Mouse (Mus musculus) splenic B cell, adult 2 months (primary cell): ENCODE results near the gene Trove2.
"Not testable (repeated sequence)": the region's sequence is repeated elsewhere in the genome, so short reads cannot be mapped to it uniquely, and the experiment has no call there.

Experiments
- DNase-seq: peaks from one replicate; pipeline ENCODE4 v3.0.0-alpha.2; 2011; ENCODE audit warnings: low read depth, low spot score
- H3K27me3 ChIP-seq: 2 replicates; pipeline ENCODE4 v1.6.1; 2012; ENCODE audit warnings: mild to moderate bottlenecking, low read length, moderate library complexity, mixed read lengths; ENCODE audit not compliant: control insufficient read depth, poor library complexity, insufficient read depth, severe bottlenecking
- H3K36me3 ChIP-seq: 2 replicates; pipeline ENCODE4 v1.6.1; 2012; ENCODE audit warnings: mild to moderate bottlenecking, low read length, moderate library complexity, mixed read lengths; ENCODE audit not compliant: control insufficient read depth, poor library complexity, insufficient read depth, severe bottlenecking

Trove2 gene

DNA sequence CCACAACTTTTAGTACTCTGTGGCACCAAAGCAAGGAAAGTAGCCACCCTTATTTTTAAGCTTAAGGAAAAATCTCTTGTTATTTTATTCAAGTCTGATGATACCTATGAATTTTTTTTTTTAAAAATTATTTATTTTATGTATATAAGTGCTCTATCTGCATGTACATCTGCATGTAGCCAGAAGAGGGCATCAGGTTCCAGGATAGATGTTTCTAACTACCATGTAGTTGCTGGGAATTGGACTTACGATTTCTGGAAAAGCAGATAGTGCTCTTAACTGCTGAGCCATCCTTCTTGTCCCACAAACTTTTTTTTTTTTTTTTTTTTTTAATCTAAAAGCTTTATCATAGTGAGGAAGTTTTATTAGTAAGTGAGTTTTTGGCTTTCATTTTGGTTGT is 12.4 kb downstream of the Trove2 start:
- DNase-seq: no peak
- no peaks in the 10 kb centered on the region for H3K27me3 ChIP-seq
- no peaks in the 10 kb centered on the region for H3K36me3 ChIP-seq

DNA sequence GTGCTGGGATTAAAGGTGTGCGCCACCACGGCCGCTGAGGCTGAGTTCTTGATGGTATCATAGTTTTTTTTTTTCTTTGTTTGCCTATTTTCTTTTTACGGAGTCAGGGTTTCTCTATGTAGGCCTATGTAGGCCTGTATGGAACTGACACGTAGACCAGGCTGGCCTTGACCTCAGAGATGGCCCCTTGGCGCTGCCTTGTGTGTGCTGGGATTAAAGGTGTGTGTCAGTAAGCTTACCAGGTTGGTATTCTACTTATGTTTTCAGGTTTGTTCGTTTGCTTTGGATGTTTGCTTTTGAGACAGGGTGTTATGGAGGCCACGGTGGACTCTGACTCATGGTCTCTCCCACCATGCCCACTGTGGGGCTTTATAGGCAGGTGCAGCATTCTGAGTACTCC is 14.7 kb downstream of the Trove2 start:
- Histone ChIP-seq H3K27me3 (no peaks in the 10 kb centered on the region), H3K36me3 (no peaks in the 10 kb centered on the region)
- DNase-seq: no peak

DNA sequence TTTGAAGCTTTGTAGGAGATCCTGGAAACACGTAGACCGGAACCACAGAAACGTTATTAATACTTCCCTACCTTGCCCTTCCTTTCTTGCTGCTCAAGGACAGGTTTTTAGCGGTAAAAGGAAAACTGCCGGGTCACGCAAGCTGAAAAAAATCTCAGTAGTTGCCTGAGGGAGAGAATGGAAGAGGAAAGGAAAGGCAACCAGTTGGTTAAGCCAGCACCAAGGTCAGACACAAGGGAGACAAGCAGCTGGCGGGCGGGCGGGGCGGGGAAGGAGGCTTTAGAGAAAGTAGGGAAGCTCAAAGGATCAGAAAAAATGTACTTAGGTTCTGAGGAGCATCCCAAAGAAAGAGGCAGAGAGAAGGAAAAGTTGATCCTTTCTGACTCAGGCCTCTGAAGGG is 31.0 kb downstream of the Trove2 start:
- Histone ChIP-seq H3K27me3 (no peaks in the 10 kb centered on the region), H3K36me3 (peaks cover 12% of the 10 kb centered on the region; the same call in 1 of the 2 replicates)
- no peak for DNase-seq

DNA sequence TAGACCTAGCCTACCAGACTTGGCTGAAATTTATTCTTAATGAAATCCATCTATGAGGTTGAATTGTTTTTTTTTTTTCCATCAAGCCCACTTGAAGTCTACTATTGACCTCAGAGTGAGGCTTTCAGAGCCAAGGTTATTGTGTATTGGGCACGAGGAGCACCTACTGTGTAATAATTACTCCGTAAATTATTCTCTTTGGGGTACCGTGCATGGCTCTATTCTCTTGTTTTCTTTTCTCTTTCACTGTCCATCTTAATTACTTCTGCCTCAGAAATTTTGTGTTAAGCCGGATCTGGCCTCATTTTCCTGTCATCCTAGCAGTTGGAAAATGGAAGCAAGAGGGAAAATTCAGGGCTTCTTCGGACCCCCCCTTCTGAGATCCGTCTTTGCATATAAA is 34.7 kb downstream of the Trove2 start:
- no peaks in the 10 kb centered on the region for H3K27me3 ChIP-seq
- no peak for DNase-seq

DNA sequence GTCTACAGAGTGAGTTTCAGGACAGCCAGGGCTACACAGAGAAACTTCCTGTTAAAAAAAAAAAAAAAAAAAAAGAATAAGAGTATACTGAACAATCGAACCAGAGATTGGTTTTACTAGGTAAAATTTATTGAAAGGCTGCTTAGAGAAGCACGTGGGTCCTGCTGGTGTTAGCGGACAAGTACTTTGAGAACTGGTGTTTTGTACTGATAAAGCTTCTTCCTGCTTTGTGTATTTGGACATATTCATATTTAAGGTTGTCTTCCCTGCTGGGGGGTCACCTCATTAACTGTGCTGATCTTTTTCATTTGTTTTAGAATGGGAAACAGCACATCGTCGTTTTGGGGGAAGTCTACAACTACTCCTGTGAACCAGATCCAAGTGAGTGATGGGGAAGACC is 35.5 kb downstream of the Trove2 start:
- no peaks in the 10 kb centered on the region for H3K27me3 ChIP-seq
- peaks cover 9% of the 10 kb centered on the region; the same call in 1 of the 2 replicates for H3K36me3 ChIP-seq
- DNase-seq: no peak

More for the DNA sequence above, 34.7 kb downstream of the Trove2 start:
- peaks cover 12% of the 10 kb centered on the region; the same call in 1 of the 2 replicates for H3K36me3 ChIP-seq

DNA sequence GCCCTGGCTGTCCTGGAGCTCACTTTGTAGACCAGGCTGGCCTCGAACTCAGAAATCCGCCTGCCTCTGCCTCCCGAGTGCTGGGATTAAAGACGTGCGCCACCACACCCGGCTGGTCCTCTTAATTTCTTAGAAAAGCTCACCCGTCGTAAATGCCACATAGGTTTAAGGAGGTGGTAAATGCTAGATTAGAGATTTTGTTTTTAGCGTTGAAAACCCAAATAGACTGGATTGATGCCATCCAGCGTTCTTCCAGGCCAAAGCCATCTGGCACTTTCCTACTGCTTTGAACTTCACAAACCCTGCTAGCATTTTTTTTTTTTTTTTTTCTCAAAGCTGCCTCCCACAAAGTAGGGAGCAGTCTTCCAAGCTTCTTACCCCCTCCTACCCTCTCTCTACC is 36.3 kb downstream of the Trove2 start:
- no peaks in the 10 kb centered on the region for H3K27me3 ChIP-seq
- peaks cover 4% of the 10 kb centered on the region; the same call in 1 of the 2 replicates for H3K36me3 ChIP-seq
- DNase-seq: no peak

DNA sequence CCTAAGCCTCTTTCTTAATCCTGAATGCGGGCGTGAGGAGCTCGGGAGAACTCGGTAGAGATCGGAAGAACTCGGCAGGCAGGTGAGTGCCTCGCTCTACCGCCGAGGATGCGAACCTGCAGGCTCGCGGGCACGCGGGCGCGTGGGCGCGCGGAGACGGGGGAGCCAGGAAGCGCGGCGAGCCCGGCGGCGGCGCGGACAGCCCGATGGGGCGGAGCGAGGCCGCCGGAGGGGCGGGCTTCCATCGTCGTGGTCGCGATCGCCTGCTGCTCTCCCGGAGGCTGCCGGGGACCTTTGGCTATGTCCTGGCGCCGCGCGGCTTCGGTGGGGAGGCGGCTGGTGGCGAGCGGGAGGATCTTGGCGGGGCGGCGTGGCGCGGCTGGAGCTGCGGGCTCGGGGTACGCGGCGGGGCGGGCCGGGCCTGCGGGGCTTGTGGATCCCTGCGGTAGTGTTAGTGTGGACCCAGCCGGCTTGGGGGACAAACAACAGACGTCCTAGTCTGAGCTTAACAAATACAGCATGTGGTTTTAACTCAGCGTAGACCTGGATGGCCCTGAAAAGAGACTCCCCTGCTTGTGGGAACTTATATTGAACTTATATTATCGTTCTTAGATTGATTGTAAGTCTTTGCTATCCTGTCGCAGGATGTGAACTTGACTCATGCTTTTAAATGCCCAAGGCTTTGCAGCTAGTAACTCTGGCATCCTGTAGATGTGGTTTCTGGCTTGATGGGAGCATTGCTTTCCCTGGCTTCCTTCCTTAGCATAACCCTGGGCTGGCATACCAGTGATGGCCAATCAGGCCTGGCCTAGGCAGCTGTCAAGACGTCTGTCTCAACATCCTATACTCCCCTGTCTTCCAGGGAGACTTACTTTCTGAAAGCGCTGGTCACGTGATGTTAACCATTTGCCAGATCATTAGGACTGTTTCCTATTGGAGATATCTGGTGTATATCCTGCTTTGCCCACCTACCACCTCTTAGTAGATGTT is 37.2 kb downstream of the Trove2 start:
- peaks cover 4% of the 10 kb centered on the region; the same call in 1 of the 2 replicates for H3K36me3 ChIP-seq
- DNase-seq: peak; percentile 90
- no peaks in the 10 kb centered on the region for H3K27me3 ChIP-seq

DNA sequence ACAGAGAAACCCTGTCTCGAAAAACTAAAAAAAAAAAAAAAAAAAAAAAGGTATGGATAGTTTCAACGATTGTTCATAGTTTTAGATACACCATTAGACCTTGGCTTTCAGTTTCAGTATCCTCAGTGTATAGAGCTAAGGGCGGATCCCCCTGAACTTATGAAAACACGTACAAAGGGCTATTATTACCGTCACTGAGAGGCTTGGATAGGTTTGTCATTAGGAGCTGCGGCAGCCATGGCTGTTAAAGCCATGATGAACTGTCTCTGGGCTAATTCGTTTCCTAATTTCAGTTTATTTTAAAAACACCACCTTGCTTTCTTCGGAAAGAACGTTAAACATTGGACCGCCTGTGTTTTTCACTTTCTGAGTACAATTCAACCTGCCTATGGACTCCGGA is 38.1 kb downstream of the Trove2 start:
- Histone ChIP-seq H3K36me3 (peaks cover 4% of the 10 kb centered on the region; the same call in 1 of the 2 replicates), H3K27me3 (no peaks in the 10 kb centered on the region)
- peak; percentile 60 for DNase-seq

DNA sequence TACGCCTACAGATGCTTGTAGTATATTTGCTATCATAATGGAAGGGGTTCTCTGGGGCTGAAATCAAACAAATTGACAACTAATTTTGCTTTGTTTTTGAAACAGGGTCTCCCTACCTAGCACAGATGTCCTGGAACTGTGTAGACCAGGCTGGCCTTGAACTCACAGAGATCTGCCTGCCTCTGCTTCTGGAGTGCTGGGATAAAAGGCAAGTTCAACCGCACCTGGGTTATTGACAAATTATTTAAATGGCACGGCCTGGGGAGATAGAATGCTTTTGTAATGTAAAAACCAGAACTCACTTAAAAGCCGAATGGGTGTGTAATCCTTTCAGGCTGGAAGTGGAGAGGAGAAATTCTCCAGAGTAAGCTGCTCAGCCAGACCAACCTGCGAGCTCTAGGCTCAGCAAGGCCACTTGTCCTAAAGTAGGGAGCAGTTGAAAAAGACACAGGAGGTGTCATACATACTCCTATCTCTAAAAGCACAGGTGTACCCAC is 42.9 kb downstream of the Trove2 start:
- no peaks in the 10 kb centered on the region for H3K27me3 ChIP-seq
- no peaks in the 10 kb centered on the region for H3K36me3 ChIP-seq
- no peak for DNase-seq

DNA sequence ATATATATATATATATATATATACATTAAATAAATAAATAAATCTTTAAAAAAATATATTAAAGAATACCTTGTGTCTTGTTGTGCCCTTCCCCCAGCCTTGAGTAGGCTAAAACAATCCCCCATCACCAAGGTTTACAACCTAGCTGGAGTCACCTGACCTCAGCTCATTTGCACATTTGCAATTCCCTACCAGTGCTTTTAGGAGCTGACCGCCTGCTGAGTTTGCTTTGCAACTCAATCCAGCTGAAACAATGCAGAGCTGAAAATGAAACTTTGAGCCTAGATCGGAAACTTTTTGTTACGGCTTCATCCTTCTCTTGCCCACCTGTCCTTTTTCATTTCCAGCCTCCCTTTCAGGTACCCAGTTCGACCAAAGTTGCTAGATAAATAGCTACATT is 45.2 kb downstream of the Trove2 start:
- H3K36me3 ChIP-seq: no peaks in the 10 kb centered on the region

DNA sequence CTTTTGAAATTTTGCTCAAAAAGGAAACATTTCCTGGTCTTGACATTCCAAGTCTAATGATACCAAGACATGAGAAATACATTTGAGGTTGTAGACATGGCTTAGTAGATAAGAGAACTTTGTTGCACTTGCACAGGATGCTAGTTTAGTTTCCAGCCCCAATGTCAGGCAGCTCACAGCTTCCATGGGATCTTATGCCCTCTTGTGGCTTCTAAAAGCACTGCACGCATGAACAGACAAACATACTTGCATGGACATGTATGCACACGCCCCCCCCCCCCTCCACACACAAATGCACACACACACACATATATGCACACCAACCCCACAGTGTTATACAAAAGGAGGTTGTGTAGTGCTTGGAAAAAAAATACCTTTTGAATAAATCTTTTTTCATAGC is 46.0 kb downstream of the Trove2 start:
- Histone ChIP-seq H3K36me3 (no peaks in the 10 kb centered on the region), H3K27me3 (no peaks in the 10 kb centered on the region)
- peak; percentile 67 for DNase-seq

More for the DNA sequence above, 45.2 kb downstream of the Trove2 start:
- H3K27me3 ChIP-seq: no peaks in the 10 kb centered on the region
- DNase-seq: no peak

DNA sequence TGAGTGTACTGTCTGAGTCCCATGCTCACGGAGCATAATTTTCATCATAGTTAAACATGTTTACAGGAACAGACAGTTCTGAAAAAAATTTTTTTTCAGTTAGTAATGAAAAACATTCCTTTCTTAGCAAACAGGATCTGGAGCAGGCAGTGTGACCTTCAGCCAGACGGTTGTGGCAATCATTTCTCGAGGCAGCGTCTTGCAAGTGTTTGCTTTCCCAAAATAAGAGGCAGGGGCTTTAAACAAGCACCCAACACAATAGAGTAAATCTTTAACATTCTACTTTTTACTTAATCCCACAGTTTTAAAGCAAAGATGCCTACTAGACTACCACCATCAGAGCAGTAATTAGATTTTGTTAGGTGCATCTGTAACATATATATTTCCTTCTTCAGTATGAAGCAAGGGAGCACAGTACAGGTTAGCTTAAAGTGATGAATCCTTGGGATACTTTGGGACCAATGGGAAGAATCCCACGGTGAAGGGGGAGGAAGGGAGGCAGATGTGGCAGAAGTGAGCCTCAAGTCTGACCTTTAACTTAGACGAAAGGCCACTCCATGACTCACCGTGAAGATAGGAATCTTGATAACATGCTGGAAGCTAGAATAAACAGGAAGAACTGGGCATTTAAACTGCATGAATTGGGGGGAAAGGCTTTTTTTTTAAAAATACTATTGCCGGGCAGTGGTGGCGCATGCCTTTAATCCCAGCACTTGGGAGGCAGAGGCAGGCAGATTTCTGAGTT is 49.0 kb downstream of the Trove2 start:
- Histone ChIP-seq H3K36me3 (no peaks in the 10 kb centered on the region), H3K27me3 (no peaks in the 10 kb centered on the region)
- DNase-seq: no peak

DNA sequence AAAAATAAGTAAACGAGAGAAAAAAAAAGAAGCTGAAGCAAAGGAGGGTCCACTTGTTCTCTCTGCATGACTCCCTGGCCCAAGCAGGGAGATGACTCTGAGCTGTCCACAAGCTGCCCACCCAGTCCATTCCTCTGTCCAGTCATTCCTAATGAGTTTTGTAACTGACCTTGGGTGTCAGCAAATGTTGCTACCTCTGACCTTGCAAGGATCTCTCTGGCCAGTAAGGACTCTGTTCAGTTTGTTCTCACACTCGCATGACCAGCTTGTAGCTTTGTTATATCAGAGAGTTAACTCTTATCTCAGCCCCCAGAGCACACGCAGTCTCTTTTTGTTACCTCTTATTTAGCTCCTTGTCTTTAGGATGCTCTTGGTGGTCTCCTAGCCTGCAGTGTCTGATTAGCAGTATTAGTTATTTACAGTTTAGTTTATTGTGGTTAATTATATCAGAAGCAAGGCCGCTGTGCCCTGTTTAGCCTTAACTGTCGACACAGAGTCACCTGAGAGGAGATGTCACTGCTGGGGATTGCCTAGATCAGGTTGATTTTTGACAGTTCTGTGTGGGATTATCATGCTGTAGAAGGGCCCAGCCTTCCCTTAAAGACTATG is 52.3 kb downstream of the Trove2 start:
- Histone ChIP-seq H3K27me3 (no peaks in the 10 kb centered on the region), H3K36me3 (no peaks in the 10 kb centered on the region)
- no peak for DNase-seq

DNA sequence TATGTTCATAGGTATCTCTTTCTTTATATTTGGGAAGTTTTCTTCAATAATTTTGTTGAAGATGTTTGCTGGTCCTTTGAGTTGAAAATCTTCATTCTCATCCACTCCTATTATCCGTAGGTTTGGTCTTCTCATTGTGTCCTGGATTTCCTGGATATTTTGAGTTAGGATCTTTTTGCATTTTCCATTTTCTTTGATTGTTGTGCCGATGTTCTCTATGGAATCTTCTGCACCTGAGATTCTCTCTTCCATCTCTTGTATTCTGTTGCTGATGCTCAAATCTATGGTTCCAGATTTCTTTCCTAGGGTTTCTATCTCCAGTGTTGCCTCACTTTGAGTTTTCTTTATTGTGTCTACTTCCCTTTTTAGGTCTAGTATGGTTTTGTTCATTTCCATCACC is 60.8 kb downstream of the Trove2 start, which contains the start of gene Glrx2:
Glrx2 (plus strand) TSS at position 301 of the 400 bp plus-strand sequence.
- DNase-seq, H3K36me3 ChIP-seq: not testable (repeated sequence)

More for the DNA sequence above, 60.8 kb downstream of the Trove2 start, which contains the start of gene Glrx2:
- not testable (repeated sequence) for H3K27me3 ChIP-seq
